Mouse (Mus musculus) G1E (cell line): ENCODE results near the gene Polr2e. TPM values are rescaled to one million over a fixed set of nuclear protein-coding genes. Genes with fewer than 3 reads are reported as not detected.
A peak's percentile ranks its signal among the peaks of the same experiment; 100 is the strongest.

Experiments
- ATAC-seq: 2 replicates; pipeline ENCODE4 v1.8.0; 2016; ENCODE audit warnings: mild to moderate bottlenecking; ENCODE audit not compliant: insufficient number of reproducible peaks, poor library complexity, low FRiP score, severe bottlenecking; ENCODE audit errors: extremely low read depth
- DNase-seq: peaks from one replicate; pipeline ENCODE4 v3.0.0; 2012; ENCODE audit warnings: low spot score
- H3K27me3 ChIP-seq: 2 replicates; pipeline ENCODE4 v1.6.1; 2012; ENCODE audit warnings: mild to moderate bottlenecking, low read length, inconsistent platforms; ENCODE audit not compliant: insufficient read depth
- H3K36me3 ChIP-seq: replicated peaks from 2 replicates; pipeline ENCODE3; 2012; ENCODE audit warnings: mild to moderate bottlenecking, inconsistent platforms
- H3K4me1 ChIP-seq: 2 replicates; pipeline ENCODE4 v1.6.1; 2012; ENCODE audit warnings: low read depth, low read length, inconsistent platforms, mixed read lengths; ENCODE audit not compliant: insufficient read depth
- H3K4me3 ChIP-seq: 2 replicates; pipeline ENCODE4 v1.5.1; 2012; ENCODE audit warnings: low read depth, mild to moderate bottlenecking, inconsistent platforms, low read length, moderate library complexity, mixed read lengths
- H3K9me3 ChIP-seq: replicated peaks from 2 replicates; pipeline ENCODE4 v1.6.1; 2012; ENCODE audit warnings: inconsistent platforms
- CTCF ChIP-seq: IDR thresholded peaks from 2 replicates; pipeline ENCODE4 v1.5.1; 2012; ENCODE audit warnings: low read depth, low read length, inconsistent platforms, mixed read lengths
- GATA1 ChIP-seq: IDR thresholded peaks from 2 replicates; pipeline ENCODE4 v1.6.1; 2012; ENCODE audit warnings: borderline replicate concordance, low read length, inconsistent platforms, mixed read lengths
- GATA2 ChIP-seq: IDR thresholded peaks from 2 replicates; pipeline ENCODE4 v1.6.1; 2012; ENCODE audit warnings: low read depth, low read length, inconsistent platforms, borderline replicate concordance
- POLR2AphosphoS5 ChIP-seq: IDR thresholded peaks from 2 replicates; pipeline ENCODE4 v1.6.1; 2012; ENCODE audit warnings: low read depth, low read length, inconsistent platforms; ENCODE audit not compliant: insufficient replicate concordance
- TAL1 ChIP-seq: conservative IDR thresholded peaks from 2 replicates; pipeline ENCODE4 v1.6.1; 2012; ENCODE audit warnings: low read depth, low read length, inconsistent platforms, mixed read lengths
- polyA plus RNA-seq: library from polyadenylated mRNA; stranded (reverse); fragments of >175 nt; gene quantifications from 2 replicates; pipeline ENCODE4 v1.2.3, GENCODE M21; 2012
- total RNA-seq, 2 experiments: library from RNA; stranded (forward) in 1 of 2; stranded (reverse) in 1 of 2; fragments of 200-1000 nt in 1 of 2; fragments of >200 nt in 1 of 2; fragmentation: Nextera tagmentation in 1 of 2; gene quantifications; 2 replicates each; pipeline ENCODE4 v1.2.3; 2014 to 2017

Gene Polr2e
- total and polyA plus RNA-seq, 3 experiments: 54.6 to 206 (median 90.2) TPM

- DNase-seq (peak; percentile 48), ATAC-seq (no peak)
- Histone ChIP-seq H3K4me1 (peaks cover 64% of the 10 kb centered on the region), H3K36me3 (peaks cover 19% of the 10 kb centered on the region), H3K9me3 (peaks cover 12% of the 10 kb centered on the region), H3K4me3 (peak within 1 kb of the TSS; percentile 73), H3K27me3 (peaks cover 11% of the 10 kb centered on the region; the same call in 1 of the 2 replicates)
- TF ChIP-seq GATA2 (no peak), POLR2AphosphoS5 (no peak), TAL1 (no peak), GATA1 (no peak), CTCF (no peak)
Observed at GRCm38 (mm10) chr10:79988506-79989271, 50.9 kb downstream of the Polr2e start, which contains the start of gene Cnn2. Cnn2 (plus strand) TSS chr10:79988584.

DNA sequence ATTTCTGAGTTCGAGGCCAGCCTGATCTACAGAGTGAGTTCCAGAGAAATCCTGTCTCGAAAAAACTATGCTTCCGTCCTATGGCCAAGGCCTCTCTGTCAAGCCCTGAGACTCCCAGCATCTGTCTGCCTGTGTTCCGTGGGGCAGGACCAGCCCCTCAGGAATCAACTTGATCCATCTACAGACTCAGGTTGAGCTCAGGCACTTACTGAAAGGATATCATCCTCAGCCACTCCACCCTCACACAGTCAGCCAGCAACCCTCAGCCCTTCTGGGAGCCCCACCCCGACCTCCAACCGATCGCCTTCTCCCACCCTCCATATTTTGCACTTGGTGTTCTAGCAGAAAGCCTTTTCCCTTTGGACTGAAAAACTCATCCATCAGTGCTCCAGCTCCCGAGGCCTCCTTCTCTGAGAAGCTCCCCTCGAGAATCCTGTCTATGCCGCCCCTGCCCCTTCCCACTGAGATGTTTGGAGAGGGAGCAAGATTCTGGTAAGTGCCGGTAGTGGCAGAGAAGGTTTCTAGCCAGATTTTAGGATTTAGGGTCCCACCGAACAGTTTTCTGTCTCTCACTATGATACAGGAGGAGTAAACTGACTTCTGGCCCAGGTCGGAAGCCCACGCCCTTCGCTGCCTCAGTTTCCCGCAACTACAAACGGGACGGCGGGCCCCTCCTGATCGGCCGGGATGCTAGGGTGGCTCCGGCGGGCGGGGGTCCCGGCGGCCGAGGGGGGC lies 51.7 kb downstream of the Polr2e start:
- H3K4me3 ChIP-seq: peak overlapping the region; percentile 73
- DNase-seq (no peak), ATAC-seq (no peak)
- H3K27me3 ChIP-seq: peaks cover 11% of the 10 kb centered on the region; the same call in 1 of the 2 replicates
- peaks cover 18% of the 10 kb centered on the region for H3K36me3 ChIP-seq
- H3K9me3 ChIP-seq: peaks cover 12% of the 10 kb centered on the region
- H3K4me1 ChIP-seq: peaks cover 67% of the 10 kb centered on the region
- no peak for TF ChIP-seq GATA2
- no peak for TF ChIP-seq TAL1
- no peak for TF ChIP-seq POLR2AphosphoS5
- TF ChIP-seq CTCF: no peak
- TF ChIP-seq GATA1: no peak

DNA sequence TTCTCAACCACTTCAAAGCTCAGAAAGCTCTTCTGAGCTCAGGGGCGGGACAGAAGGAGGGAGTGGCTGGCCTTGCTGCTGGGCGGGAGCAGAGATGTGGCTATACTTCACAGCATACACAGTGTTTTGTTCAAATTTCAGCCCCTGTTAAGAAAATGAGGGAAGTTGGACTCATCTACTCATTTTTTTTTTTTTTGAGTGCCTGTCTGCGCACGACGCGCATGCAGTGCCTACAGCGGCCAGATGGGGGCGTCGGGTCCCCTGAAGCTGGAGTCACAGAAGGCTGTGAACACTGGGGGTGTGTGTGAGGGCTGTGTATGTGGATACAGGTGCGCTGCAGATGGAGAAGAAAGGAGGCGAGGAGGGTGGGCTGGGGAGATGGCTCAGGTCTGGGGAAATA lies 52.6 kb downstream of the Polr2e start:
- H3K9me3 ChIP-seq: peaks cover 6% of the 10 kb centered on the region
- H3K4me3 ChIP-seq: peak overlapping the region; percentile 54; the same call in 1 of the 2 replicates
- H3K4me1 ChIP-seq: peaks cover 75% of the 10 kb centered on the region
- DNase-seq (peak; percentile 58), ATAC-seq (peak; percentile 22; the same call in 1 of the 2 replicates)
- peaks cover 11% of the 10 kb centered on the region; the same call in 1 of the 2 replicates for H3K27me3 ChIP-seq
- peak; percentile 89 for TF ChIP-seq CTCF
- TF ChIP-seq GATA1: no peak
- no peak for TF ChIP-seq POLR2AphosphoS5
- TF ChIP-seq GATA2: no peak
- TF ChIP-seq TAL1: no peak
- peaks cover 18% of the 10 kb centered on the region for H3K36me3 ChIP-seq

- Histone ChIP-seq H3K9me3 (peaks cover 2% of the 10 kb centered on the region), H3K36me3 (peaks cover 24% of the 10 kb centered on the region), H3K4me1 (peaks cover 81% of the 10 kb centered on the region), H3K27me3 (peaks cover 11% of the 10 kb centered on the region; the same call in 1 of the 2 replicates), H3K4me3 (peak overlapping the region; percentile 84)
- DNase-seq (no peak), ATAC-seq (no peak)
- no peak for TF ChIP-seq TAL1
- no peak for TF ChIP-seq GATA2
- no peak for TF ChIP-seq GATA1
- TF ChIP-seq POLR2AphosphoS5: no peak
- no peak for TF ChIP-seq CTCF
Observed at GRCm38 (mm10) chr10:79986232-79986878, 53.2 kb downstream of the Polr2e start.

Other genes with a start within 250 kb of the Polr2e start
Only the 20 nearest of the 32 such genes appear.
- gene Med16, start 130.9 kb downstream of the Polr2e start, total RNA-seq (2014; fragmentation: Nextera tagmentation): 12.0 and 14.0 TPM in 2 replicates
- 10.4 and 12.2 TPM in 2 replicates for gene Med16, start 130.9 kb downstream of the Polr2e start, total RNA-seq (2017)
- gene Med16, start 130.9 kb downstream of the Polr2e start, polyA plus RNA-seq: 49.4 and 51.7 TPM in 2 replicates
- not detected in 2 replicates for gene Gm26602, start 128.9 kb downstream of the Polr2e start, total RNA-seq (2014; fragmentation: Nextera tagmentation)
- gene Gm26602, start 128.9 kb downstream of the Polr2e start, total RNA-seq (2017): not detected in 2 replicates
- gene Gm26602, start 128.9 kb downstream of the Polr2e start, polyA plus RNA-seq: 0.41 and 1.0 TPM in 2 replicates
- gene Kiss1r, start 122.8 kb downstream of the Polr2e start, total RNA-seq (2014; fragmentation: Nextera tagmentation): 0.30 and 0.39 TPM in 2 replicates
- gene Kiss1r, start 122.8 kb downstream of the Polr2e start, total RNA-seq (2017): 0.33 and 0.93 TPM in 2 replicates
- 0.33 and 0.56 TPM in 2 replicates for gene Kiss1r, start 122.8 kb downstream of the Polr2e start, polyA plus RNA-seq
- gene R3hdm4, start 118.6 kb downstream of the Polr2e start, total RNA-seq (2014; fragmentation: Nextera tagmentation): 118 and 134 TPM in 2 replicates
- 35.0 and 35.8 TPM in 2 replicates for gene R3hdm4, start 118.6 kb downstream of the Polr2e start, total RNA-seq (2017)
- gene R3hdm4, start 118.6 kb downstream of the Polr2e start, polyA plus RNA-seq: 185 and 203 TPM in 2 replicates
- 35.4 and 41.3 TPM in 2 replicates for gene Arid3a, start 112.8 kb downstream of the Polr2e start, total RNA-seq (2014; fragmentation: Nextera tagmentation)
- gene Arid3a, start 112.8 kb downstream of the Polr2e start, total RNA-seq (2017): 32.8 and 35.1 TPM in 2 replicates
- 164 and 202 TPM in 2 replicates for gene Arid3a, start 112.8 kb downstream of the Polr2e start, polyA plus RNA-seq
- gene Wdr18, start 79.6 kb downstream of the Polr2e start, total RNA-seq (2014; fragmentation: Nextera tagmentation): 28.5 and 37.3 TPM in 2 replicates
- gene Wdr18, start 79.6 kb downstream of the Polr2e start, total RNA-seq (2017): 34.4 and 34.6 TPM in 2 replicates
- gene Wdr18, start 79.6 kb downstream of the Polr2e start, polyA plus RNA-seq: 69.0 and 69.5 TPM in 2 replicates
- gene Grin3b, start 69.1 kb downstream of the Polr2e start, total RNA-seq (2014; fragmentation: Nextera tagmentation): 0.60 TPM in 1 of 2 replicates, not detected in the other
- gene Grin3b, start 69.1 kb downstream of the Polr2e start, total RNA-seq (2017): 0.44 TPM in 1 of 2 replicates, not detected in the other
- 0.07 and 0.10 TPM in 2 replicates for gene Grin3b, start 69.1 kb downstream of the Polr2e start, polyA plus RNA-seq
- 62.8 and 79.8 TPM in 2 replicates for gene Tmem259, start 55.5 kb downstream of the Polr2e start, total RNA-seq (2014; fragmentation: Nextera tagmentation)
- gene Tmem259, start 55.5 kb downstream of the Polr2e start, total RNA-seq (2017): 41.6 and 47.0 TPM in 2 replicates
- 264 and 361 TPM in 2 replicates for gene Tmem259, start 55.5 kb downstream of the Polr2e start, polyA plus RNA-seq
- 4.6 and 8.4 TPM in 2 replicates for gene Cnn2, start 51.2 kb downstream of the Polr2e start, total RNA-seq (2014; fragmentation: Nextera tagmentation)
- 7.4 and 10.5 TPM in 2 replicates for gene Cnn2, start 51.2 kb downstream of the Polr2e start, total RNA-seq (2017)
- gene Cnn2, start 51.2 kb downstream of the Polr2e start, polyA plus RNA-seq: 20.8 and 27.2 TPM in 2 replicates
- gene Abca7, start 43.3 kb downstream of the Polr2e start, total RNA-seq (2014; fragmentation: Nextera tagmentation): 17.4 and 35.9 TPM in 2 replicates
- 12.1 and 15.2 TPM in 2 replicates for gene Abca7, start 43.3 kb downstream of the Polr2e start, total RNA-seq (2017)
- 21.1 and 21.6 TPM in 2 replicates for gene Abca7, start 43.3 kb downstream of the Polr2e start, polyA plus RNA-seq
- gene Arhgap45, start 23.1 kb downstream of the Polr2e start, total RNA-seq (2014; fragmentation: Nextera tagmentation): 56.7 and 59.4 TPM in 2 replicates
- 104 and 113 TPM in 2 replicates for gene Arhgap45, start 23.1 kb downstream of the Polr2e start, total RNA-seq (2017)
- gene Arhgap45, start 23.1 kb downstream of the Polr2e start, polyA plus RNA-seq: 179 and 186 TPM in 2 replicates
- 274 and 290 TPM in 2 replicates for gene Gpx4, start 7.4 kb upstream of the Polr2e start, total RNA-seq (2014; fragmentation: Nextera tagmentation)
- gene Gpx4, start 7.4 kb upstream of the Polr2e start, total RNA-seq (2017): 767 and 808 TPM in 2 replicates
- 1,138 and 1,173 TPM in 2 replicates for gene Gpx4, start 7.4 kb upstream of the Polr2e start, polyA plus RNA-seq
- gene Sbno2, start 65.8 kb upstream of the Polr2e start, total RNA-seq (2014; fragmentation: Nextera tagmentation): 24.7 and 34.2 TPM in 2 replicates
- gene Sbno2, start 65.8 kb upstream of the Polr2e start, total RNA-seq (2017): 18.0 and 18.1 TPM in 2 replicates
- gene Sbno2, start 65.8 kb upstream of the Polr2e start, polyA plus RNA-seq: 34.8 and 37.4 TPM in 2 replicates
- gene Stk11, start 76.0 kb upstream of the Polr2e start, total RNA-seq (2014; fragmentation: Nextera tagmentation): 138 and 172 TPM in 2 replicates
- gene Stk11, start 76.0 kb upstream of the Polr2e start, total RNA-seq (2017): 150 and 154 TPM in 2 replicates
- gene Stk11, start 76.0 kb upstream of the Polr2e start, polyA plus RNA-seq: 161 and 170 TPM in 2 replicates
- gene Atp5d, start 98.8 kb upstream of the Polr2e start, total RNA-seq (2014; fragmentation: Nextera tagmentation): 248 and 258 TPM in 2 replicates
- gene Atp5d, start 98.8 kb upstream of the Polr2e start, total RNA-seq (2017): 81.9 and 82.7 TPM in 2 replicates
- 1,539 and 1,678 TPM in 2 replicates for gene Atp5d, start 98.8 kb upstream of the Polr2e start, polyA plus RNA-seq
- gene Cbarp, start 101.0 kb upstream of the Polr2e start, total RNA-seq (2014; fragmentation: Nextera tagmentation): 67.2 and 74.4 TPM in 2 replicates
- 3.7 and 5.5 TPM in 2 replicates for gene Cbarp, start 101.0 kb upstream of the Polr2e start, total RNA-seq (2017)
- 66.6 and 73.9 TPM in 2 replicates for gene Cbarp, start 101.0 kb upstream of the Polr2e start, polyA plus RNA-seq
- 89.8 and 92.3 TPM in 2 replicates for gene Midn, start 108.5 kb upstream of the Polr2e start, total RNA-seq (2014; fragmentation: Nextera tagmentation)
- gene Midn, start 108.5 kb upstream of the Polr2e start, total RNA-seq (2017): 19.2 and 24.3 TPM in 2 replicates
- gene Midn, start 108.5 kb upstream of the Polr2e start, polyA plus RNA-seq: 295 and 302 TPM in 2 replicates
- gene Cirbp, start 126.2 kb upstream of the Polr2e start, total RNA-seq (2014; fragmentation: Nextera tagmentation): 18.1 and 21.2 TPM in 2 replicates
- gene Cirbp, start 126.2 kb upstream of the Polr2e start, total RNA-seq (2017): 32.6 and 34.8 TPM in 2 replicates
- 41.4 and 45.2 TPM in 2 replicates for gene Cirbp, start 126.2 kb upstream of the Polr2e start, polyA plus RNA-seq
- 1.6 TPM in 1 of 2 replicates, not detected in the other for gene 1600002K03Rik, start 133.1 kb upstream of the Polr2e start, total RNA-seq (2014; fragmentation: Nextera tagmentation)
- 7.8 and 8.9 TPM in 2 replicates for gene 1600002K03Rik, start 133.1 kb upstream of the Polr2e start, total RNA-seq (2017)
- 4.8 and 5.0 TPM in 2 replicates for gene 1600002K03Rik, start 133.1 kb upstream of the Polr2e start, polyA plus RNA-seq
- gene Efna2, start 139.7 kb upstream of the Polr2e start, total RNA-seq (2014; fragmentation: Nextera tagmentation): not detected in 2 replicates
- gene Efna2, start 139.7 kb upstream of the Polr2e start, total RNA-seq (2017): not detected in 2 replicates
- 0.18 and 0.20 TPM in 2 replicates for gene Efna2, start 139.7 kb upstream of the Polr2e start, polyA plus RNA-seq